Mouse (Mus musculus) spleen, embryonic (tissue): ENCODE data around the gene Ngfr.
"Not testable (repeated sequence)": the region's sequence is repeated elsewhere in the genome, so short reads cannot be mapped to it uniquely, and the experiment has no call there.

Experiments used
- CTCF ChIA-PET: fragments of 350-600 bp; sonication (Branson Sonifier 250); formaldehyde crosslinking; loops from one replicate; lab custom pipeline; 2022; lab: Charles Lee

The Ngfr gene

DNA sequence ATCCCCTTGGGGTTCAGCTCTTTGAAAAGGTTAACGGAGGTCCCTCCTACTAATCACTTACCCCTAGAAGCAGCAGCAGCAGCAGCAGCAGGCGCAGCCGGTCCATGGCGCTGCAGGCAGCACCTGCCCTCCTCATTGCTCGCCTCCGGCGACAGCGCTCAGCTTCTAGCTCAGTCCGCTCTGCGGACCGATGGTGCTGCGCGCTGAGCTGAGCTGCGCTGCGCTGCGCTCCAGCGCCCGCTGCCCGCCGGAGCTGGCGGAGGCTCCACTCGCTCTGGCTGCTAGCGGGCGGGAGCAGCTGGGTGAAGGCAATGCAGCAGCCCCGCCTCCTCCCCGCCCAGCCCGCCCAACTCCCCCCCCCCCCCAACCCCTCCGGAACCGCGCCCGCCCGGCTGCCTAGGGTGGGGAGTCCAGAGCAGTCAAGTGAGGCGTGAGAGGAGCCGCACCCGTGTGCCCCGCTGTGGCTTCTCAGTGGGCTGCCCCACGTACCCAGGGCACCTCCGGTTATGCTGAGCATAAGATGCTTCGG, at the start of gene Ngfr:
Gene Ngfr (minus strand): TSS at position 313 of the 529 bp plus-strand sequence.
- CTCF ChIA-PET: interaction anchor here (0.6 kb wide), 2 partner anchors 57 to 365 kb away, joined by 4 to 16 read pairs; no protein-coding TSS in a partner anchor

DNA sequence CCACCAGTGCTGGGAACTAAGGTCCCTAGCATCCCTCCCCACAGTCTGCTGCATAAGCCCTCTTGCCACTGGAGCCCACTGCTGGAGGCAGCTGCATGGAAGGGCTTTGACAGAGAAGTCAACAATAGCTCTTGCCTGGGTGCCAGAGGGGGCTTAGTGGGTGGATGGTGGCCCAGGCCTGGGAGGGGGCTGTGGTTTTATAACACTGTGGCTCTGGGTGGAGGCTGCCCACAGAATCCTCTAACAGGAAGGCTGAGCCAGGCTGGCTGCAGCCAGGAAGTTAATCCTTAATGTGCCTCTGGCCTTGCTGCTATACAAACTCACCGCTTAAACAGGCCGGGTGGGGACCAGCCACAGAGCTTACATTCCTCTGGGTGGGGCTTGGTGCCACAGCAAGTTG, 47.5 kb upstream of the Ngfr start:
- CTCF ChIA-PET: no interaction called here

DNA sequence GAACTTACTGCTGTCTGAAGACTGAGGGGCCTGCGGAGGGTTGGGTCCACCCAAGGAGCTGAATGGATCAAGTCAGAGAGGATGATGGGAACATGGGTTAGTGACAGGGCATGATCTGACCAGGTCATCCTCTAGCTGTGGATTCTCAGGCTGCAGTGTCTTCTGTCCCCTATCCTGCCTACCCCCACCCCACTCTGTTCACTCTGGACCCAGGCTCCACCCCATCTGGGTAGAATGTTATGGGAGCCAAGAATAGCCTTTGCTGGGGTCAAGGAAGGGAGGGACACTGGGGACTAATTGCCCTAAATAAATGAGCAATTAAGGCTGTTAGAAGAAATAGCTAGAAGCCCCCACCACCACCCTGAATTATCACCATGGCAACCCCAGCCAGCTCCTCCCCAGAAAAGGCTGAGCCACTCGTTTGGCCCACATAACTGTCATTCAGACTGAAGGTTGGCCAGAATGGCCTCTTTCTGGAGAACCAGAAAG, 46.0 kb upstream of the Ngfr start:
- CTCF ChIA-PET: no interaction called here

DNA sequence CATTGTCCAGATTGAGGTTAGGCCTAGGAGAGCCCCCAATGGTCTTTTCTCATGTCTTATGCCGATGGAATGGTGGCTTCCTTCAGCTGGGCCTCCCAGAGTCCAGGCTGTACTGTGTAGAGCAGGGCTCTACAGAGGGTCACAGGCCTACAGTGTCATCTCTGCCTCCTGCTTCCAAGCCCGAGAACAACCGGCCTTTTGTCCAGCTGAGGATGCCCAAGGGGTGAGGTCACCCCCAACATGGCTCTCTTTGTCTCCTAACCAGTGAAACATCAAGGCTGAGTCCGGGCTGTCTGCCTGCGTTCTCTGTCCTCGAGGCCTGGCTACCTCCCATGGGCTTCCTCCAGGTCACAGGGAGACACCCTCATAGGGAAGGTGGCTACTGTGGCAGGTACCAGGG, 44.9 kb upstream of the Ngfr start:
- CTCF ChIA-PET: no interaction called here

DNA sequence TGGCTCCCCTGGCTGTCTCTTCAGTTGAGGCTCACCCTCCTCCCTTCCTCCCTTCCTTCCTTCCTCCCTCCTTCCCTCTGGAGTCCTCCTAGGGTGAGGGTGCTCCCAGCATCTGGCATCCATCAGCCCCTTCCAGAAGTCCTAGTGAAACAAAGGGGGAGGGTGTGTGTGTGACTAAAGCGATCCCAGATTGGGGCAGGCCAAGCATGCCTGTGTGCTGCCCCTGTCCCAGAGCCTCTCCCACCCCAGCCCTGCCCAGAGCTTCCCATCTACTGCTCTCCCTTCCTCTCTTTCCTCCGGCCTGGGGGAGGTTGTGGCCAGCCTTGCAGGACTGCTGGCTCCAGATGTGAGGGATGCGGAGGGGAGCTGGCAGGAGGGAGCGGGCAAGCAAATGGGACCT, 43.8 kb upstream of the Ngfr start:
- CTCF ChIA-PET: no interaction called here

DNA sequence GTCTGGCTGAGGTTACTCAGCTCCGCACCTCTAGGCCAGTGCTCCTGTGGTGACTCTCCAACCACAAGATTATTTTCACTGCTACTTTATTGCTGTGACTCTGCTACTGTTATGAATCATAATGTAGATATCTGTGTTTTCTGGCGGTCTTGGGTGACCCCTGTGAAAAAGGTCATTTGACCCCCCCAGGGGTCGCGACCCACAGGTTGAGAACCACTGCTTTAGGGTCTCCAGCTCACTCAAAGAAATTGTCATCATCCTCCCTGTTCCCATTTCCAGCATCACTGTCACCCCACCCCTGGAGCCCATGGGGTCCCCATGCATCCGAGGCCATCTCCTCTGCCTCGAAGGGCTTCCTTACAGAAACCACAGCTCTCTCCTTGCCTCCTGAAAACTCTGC, 43.0 kb upstream of the Ngfr start:
- CTCF ChIA-PET: no interaction called here

DNA sequence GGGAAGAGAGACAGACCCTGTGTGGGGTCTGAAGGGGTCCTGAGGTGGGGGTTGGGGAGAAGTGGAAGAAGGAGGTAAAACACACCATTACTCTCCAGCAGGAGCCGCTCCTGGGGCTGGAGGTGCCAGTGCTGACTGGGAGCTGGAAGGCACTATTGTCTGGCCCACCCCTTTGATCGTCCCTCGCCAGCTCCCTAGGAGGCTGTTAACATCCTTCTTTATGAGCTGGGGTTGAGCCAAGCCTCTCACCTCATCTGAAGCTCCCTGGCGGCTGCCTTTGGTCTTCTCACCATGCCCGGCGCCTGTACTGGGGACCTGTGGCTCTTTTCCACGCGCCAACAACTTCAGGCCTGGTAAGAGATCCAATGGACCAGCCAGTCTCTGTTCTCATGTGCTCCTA, 34.9 kb upstream of the Ngfr start:
- CTCF ChIA-PET: no interaction called here

DNA sequence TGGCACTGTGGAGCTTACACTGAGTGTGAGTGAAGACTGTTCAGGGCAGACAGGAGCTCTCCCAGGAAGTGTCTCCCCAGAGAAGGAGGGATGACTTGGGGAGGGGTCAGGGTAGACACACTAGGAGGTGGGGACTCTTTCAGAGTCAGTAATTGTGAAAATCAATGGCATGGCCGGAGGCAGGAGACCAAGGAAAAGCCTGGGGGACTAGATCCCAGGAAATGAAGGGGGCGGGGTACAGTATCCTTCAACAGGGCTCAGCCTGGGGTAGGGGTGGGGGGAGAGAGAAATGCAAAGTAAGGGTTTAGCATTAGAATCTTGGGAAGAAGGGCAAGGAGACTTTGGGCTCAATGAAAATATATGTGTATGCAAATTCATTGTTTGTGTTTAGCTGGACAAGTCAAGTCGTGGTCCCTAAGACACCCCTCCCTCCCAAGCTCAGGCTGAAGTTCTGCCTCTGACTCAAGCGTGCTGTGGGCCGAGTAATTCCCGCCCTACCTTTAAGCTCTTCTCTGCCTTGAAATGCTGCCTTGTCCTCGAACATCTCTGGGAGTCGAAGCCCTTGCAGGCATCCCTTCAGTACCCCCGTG, 34.1 kb upstream of the Ngfr start:
- CTCF ChIA-PET: no interaction called here

DNA sequence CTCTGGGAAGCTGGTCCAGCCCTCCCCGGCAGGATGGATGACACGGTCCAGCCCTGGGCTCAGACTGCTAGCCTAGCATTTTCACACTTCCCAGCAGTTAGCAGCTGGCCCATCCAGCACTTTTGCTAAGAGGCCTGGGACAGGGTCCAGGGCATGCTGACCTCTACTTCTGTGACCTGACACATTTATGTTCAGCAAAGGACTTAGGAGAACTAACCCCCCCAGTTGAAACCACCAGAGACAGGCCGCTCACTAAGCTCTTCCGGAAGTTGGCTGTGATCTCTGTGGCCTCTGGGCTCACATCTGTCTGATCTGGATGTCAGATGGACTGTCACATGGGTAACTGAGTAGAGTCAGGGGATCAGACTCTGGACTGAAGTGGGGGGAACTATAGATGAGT, 33.5 kb upstream of the Ngfr start:
- CTCF ChIA-PET: no interaction called here

DNA sequence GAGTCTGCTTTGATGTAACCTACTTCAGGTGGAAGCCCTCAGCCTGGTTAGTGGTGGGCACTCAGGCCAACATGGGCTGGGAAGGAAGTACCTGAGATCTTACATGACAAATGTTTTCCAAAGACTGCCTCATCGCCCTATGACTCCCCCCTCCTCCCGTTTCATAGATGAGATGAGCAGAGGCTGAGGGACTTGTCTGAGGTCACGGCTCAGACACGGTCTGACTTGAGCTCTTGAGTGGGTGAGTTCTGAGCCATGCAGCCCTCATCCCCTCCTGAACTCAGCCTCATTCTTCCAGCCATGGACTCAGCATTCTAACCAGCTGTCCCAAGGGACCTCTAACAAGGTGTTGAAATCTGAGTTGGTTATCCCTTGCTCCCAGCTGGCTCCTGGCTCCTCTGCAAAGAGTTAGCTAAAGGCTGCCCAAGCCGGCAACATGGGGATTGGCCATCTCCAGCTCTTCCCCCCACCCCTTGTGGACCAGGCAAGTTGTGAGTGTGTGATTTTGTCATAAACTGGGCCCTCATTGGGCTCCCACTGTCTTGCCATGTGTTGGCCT, 32.4 kb upstream of the Ngfr start:
- CTCF ChIA-PET: no interaction called here

DNA sequence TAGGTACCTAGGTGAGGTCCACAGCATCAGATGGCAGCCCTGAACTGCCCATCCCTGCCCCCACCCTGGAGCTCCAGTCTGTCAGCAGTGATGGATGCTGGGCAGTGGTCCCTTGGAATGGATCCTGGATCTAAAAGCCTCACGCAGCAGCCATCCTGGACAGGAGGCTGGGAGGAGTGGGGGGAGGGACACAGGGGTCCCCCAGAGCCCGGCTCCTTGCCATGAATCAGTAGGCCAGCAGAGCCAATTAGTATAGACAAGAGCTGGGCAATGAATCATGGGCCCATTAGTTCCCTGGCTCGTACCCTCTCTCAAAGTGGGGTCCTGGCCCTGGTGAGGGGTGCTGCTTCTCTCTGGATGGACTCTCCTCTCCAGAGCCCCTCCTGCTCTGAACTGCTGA, 31.5 kb upstream of the Ngfr start:
- CTCF ChIA-PET: no interaction called here

DNA sequence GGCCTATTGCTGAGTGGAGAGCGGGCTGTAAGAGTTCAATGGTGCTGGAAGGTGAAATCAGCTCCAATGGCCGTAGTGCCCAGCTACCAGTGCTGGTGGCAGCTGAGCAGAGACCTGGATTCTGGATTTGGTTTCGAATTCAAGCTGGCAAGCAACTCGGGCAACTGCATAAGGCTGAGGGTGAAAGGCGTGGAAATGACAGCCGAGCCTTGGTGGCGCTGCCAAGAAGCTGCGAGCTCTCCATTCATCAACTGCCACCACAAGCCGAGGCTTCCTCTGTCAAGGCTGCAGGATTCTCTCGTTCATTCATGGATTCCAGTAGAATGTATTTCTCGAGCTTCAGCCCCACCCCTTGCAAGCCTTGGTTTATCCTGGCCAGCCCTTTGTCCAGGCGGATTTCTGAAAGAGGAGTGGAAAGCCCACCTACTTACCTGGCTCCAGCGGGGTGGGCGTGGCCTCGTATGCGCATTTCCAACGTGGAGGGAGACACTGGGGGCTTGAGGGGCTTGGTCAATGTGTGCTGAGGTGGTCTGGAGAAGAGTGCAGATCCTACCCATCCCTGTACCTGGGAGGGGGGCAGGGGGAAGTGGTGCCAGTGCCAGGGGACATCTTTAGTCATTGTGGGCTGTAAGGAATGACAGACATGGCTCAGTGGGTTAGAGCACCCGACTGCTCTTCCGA, 30.4 kb upstream of the Ngfr start:
- CTCF ChIA-PET: interaction anchor here (0.7 kb wide), 1 partner anchor 89 kb away, joined by 8 read pairs; no protein-coding TSS in a partner anchor

DNA sequence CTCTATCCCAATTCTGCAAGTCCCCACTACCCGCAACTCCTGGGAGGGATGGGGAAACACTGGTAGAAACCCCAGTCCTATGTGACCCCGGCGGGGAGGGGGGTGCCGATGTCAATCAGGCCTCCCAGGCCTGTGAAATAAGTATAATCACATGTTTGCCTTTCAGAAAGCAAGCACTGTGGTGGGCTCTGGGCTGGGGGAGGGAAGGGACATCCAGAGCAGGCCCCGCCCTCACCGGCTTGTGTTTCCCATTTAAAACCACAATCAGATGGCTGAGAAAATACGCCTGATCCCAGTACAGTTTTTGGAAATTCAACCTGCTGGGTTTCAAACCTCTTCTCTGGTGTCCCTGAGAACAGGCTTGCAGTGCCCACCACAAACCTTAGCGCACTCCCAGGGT, 27.2 kb upstream of the Ngfr start:
- CTCF ChIA-PET: no interaction called here

DNA sequence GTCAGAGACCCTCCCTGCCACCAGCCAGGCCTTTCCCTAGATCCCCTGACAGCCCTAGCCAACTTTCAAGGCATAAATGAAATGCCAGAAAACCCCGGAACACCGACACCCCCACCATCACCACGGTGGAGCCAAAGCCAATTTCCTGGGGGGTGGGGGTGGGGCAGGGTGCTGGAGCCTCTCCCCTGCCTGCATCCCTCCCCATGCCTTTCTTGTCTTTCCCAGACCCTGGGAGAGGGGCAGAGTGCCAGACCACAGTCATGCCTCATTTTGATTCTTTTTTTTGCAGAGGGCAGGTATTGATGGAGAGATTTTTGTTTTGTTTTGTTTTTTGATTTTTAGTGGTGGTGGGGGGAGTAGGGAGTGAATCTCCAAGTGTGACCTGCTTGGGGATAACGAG, 23.7 kb upstream of the Ngfr start:
- CTCF ChIA-PET: no interaction called here

DNA sequence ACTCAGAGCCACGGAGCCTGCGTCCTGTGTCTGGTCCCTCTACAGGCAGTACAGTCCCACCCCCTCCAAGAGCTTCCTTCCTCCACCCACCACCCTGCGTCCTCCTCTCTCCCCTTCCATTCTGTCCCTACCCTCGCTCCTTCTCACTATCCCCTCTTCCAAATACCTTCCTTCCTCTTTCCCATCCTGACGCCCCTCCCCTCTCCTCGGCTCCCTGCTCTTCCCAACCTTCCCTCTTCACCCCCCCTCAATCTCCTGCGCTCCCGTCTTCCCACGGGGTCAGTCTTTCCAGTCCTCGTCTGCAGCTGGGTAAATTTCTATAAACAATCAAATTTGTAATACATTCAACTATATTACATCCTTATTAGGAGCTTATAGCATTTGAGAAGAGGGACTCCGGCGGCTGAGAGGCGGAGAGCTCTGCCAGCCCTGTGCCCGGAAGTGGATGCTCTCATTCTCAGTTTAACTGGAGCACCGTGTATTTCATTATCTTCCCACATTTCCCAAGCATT, 22.9 kb upstream of the Ngfr start:
- CTCF ChIA-PET: no interaction called here

DNA sequence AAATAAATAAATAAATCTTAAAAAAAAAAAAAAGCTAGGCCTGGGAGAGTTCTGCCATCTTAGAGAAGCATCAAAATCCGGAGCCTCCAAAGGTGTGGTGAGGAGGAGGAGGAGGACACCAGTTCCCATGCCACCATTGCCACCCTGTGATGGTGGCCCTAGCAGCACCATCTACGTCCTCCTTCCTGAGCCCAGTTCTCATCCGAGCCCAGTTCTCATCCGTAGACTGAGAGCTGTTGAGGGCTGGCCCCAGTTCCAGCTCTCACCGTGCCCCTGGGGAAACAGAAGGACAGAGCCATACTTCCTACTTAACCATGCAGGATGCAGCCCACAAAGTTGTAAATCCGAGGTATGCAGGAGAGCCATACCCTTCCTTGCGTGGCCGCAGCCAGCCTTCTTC, 22.4 kb upstream of the Ngfr start:
- CTCF ChIA-PET: interaction anchor here (0.7 kb wide), 1 partner anchor 125 kb away, joined by 3 read pairs; no protein-coding TSS in a partner anchor

DNA sequence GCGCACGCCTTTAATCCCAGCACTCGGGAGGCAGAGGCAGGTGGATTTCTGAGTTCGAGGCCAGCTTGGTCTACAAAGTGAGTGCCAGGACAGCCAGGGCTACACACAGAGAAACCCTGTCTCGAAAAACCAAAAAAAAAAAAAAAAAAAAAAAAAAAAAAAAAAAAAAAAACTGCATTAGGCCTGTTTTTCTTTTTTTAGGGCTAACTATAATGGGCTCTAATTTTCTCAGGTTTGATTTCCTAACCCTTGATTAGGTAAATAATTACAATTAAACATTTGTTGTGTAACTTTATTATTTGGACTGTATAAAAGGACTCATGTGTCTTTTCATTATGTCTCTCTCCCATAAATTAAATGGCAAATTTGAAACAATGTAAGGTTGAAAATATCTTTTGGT, 19.8 kb upstream of the Ngfr start:
- CTCF ChIA-PET: not testable (repeated sequence)

DNA sequence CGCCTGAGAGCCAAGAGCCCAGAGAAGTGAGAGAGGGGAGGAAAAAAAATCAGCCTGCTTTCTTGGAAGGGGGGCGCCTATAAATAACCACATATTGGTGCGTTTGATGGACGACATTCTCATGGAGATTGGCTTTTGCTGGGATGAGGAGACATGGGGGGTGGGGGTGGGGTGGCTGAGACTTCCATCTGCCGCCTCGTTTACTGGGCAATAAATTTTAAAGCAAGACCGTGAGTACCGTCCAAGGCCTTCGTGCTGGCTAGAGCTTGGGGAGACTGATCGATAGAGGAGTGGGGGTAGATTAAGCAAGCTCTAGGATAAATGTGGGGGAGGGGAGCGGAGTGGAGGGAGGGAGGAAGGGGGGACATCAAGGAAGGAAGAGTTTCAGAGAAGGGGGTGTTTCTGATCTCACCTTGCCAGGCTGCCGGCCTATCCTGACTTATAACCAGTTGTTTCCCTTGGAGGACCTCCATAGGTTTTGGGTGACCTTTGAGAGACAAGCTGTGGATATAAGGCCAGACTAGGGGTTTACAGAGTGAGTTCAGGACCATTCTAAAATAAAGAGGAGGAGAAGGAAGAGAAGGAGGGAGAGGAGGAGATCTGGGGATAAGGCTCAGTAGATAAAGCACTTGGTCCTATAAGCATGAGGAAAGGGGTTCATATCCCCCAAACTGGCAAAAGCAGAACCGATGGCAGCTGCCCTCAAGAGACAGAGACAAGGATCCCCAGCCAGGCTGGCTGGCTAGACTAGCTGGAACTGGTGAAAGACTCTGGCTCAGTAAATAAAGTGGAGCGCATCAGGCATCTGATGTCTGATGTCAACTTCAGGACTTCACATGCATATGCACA, 10.9 kb upstream of the Ngfr start:
- CTCF ChIA-PET: no interaction called here

DNA sequence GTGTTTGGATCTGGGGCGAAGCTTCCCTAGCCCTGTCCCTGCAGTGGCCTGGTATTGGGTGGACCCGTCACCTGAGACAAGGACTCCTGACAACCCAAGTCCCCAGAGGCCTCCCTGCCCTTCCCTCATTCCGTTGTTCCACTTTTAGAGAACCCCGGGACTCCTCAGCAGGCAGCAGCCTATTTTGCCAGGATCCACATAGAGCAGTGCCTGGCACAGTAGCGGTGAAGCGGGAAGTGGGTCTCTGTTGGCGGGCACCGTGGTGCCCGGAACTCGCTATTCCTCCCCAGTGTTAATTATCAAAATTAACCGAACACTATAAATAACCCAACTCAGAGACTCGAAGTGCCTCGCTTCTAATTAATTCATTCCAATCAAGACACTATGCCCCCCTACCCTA, 10.2 kb upstream of the Ngfr start:
- CTCF ChIA-PET: no interaction called here

DNA sequence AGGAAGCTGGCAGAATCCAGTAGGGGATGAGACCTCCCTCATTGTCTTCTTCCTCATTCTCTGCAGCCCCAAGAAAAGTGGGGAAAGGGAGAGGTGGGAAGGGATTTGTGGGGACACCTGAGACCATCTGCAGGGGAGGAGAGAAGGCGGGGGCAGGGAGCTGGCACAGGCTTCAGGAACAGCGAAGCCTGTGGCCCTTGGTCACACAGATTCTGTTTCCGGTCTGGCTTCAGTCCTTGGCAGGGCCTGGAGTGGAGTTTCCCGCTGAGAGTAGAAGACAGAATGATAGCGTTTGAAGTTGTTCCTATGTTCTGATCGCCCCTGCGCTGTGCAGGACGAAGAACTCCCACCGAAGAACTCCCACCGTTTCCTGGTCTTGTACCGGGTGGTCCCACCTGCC, 9.2 kb upstream of the Ngfr start:
- CTCF ChIA-PET: no interaction called here

DNA sequence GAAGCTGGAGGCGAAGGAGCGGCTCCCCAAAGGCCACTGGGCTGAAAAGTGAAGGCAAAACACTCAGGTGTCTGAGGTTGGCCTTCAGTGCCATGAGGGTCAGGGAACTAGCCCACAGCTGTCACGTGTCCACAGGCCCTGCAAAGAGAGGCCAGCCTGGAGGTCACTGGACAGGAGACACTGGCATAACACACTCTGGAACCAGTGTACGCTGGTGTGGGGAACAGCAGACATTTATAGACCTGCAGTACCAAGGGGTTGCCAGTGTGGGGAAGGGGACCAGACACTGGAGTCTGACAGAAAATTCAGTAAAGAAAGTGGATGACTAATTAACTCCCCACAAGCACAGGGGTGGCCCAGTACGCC, 8.6 kb upstream of the Ngfr start:
- CTCF ChIA-PET: no interaction called here
